Mouse (Mus musculus): Measurements from ENCODE around the gene Arhgef19. TPM values are rescaled to one million over a fixed set of nuclear protein-coding genes. Genes with fewer than 3 reads are reported as not detected.
A peak's percentile ranks its signal among the peaks of the same experiment; 100 is the strongest.

The Arhgef19 gene
- polyA plus RNA-seq, 1 experiment from 2014 or later = 1.2 TPM

- WGBS = 95% methylated on average over 5 of the region's 5 CpGs
- Histone ChIP-seq H3K4me3 (ENCODE audit: low read depth, low read length) (no peak overlapping the region), H3K9me3 (ENCODE audit: control insufficient read depth, low read length) (no peaks in the 10 kb centered on the region), H3K27ac (ENCODE audit: low read depth, low read length) (no peak overlapping the region), H3K9ac (ENCODE audit: low read length) (no peak overlapping the region), H3K27me3 (ENCODE audit: control insufficient read depth, insufficient read depth, low read length) (no peaks in the 10 kb centered on the region), H3K4me2 (ENCODE audit: low read depth) (no peak overlapping the region), H3K4me1 (ENCODE audit: control insufficient read depth, insufficient read depth, low read length) (no peaks in the 10 kb centered on the region), H3K36me3 (ENCODE audit: control insufficient read depth, insufficient read depth, low read length) (no peaks in the 10 kb centered on the region)
- ATAC-seq (ENCODE audit: insufficient read depth, low FRiP score, low TSS enrichment) = no peak
- no peak for DNase-seq (ENCODE audit: low spot score)
Observed at GRCm38 (mm10) chr4:141222752-141223151, 16.5 kb upstream of the Arhgef19 start.

GRCm38 (mm10) chr4:141228687-141229086, 10.6 kb upstream of the Arhgef19 start:
- Histone ChIP-seq H3K4me1 (ENCODE audit: control insufficient read depth, insufficient read depth, low read length) (no peaks in the 10 kb centered on the region), H3K4me3 (ENCODE audit: low read depth, low read length) (no peak overlapping the region), H3K27me3 (ENCODE audit: control insufficient read depth, insufficient read depth, low read length) (no peaks in the 10 kb centered on the region), H3K27ac (ENCODE audit: low read depth, low read length) (no peak overlapping the region), H3K9ac (ENCODE audit: low read length) (no peak overlapping the region), H3K4me2 (ENCODE audit: low read depth) (no peak overlapping the region), H3K36me3 (ENCODE audit: control insufficient read depth, insufficient read depth, low read length) (no peaks in the 10 kb centered on the region), H3K9me3 (ENCODE audit: control insufficient read depth, low read length) (no peaks in the 10 kb centered on the region)
- DNase-seq (ENCODE audit: low spot score) (no peak), ATAC-seq (ENCODE audit: insufficient read depth, low FRiP score, low TSS enrichment) (no peak)
- WGBS = 89% methylated on average over 7 of the region's 7 CpGs

GRCm38 (mm10) chr4:141233196-141233595, 6.1 kb upstream of the Arhgef19 start:
- Histone ChIP-seq H3K9ac (ENCODE audit: low read length) (no peak overlapping the region), H3K36me3 (ENCODE audit: control insufficient read depth, insufficient read depth, low read length) (no peaks in the 10 kb centered on the region), H3K27me3 (ENCODE audit: control insufficient read depth, insufficient read depth, low read length) (peaks cover 10% of the 10 kb centered on the region), H3K4me3 (ENCODE audit: low read depth, low read length) (no peak overlapping the region), H3K27ac (ENCODE audit: low read depth, low read length) (no peak overlapping the region), H3K9me3 (ENCODE audit: control insufficient read depth, low read length) (no peaks in the 10 kb centered on the region), H3K4me1 (ENCODE audit: control insufficient read depth, insufficient read depth, low read length) (no peaks in the 10 kb centered on the region), H3K4me2 (ENCODE audit: low read depth) (no peak overlapping the region)
- no peak for ATAC-seq (ENCODE audit: insufficient read depth, low FRiP score, low TSS enrichment)
- 92% methylated on average over 4 of the region's 4 CpGs for WGBS
- no peak for DNase-seq (ENCODE audit: low spot score)

GRCm38 (mm10) chr4:141235537-141236111, 3.7 kb upstream of the Arhgef19 start:
- no peak overlapping the region for H3K4me3 ChIP-seq (ENCODE audit: low read depth, low read length)
- no peaks in the 10 kb centered on the region for H3K36me3 ChIP-seq (ENCODE audit: control insufficient read depth, insufficient read depth, low read length)
- H3K27me3 ChIP-seq (ENCODE audit: control insufficient read depth, insufficient read depth, low read length) = peaks cover 32% of the 10 kb centered on the region
- DNase-seq (ENCODE audit: low spot score) (no peak), ATAC-seq (ENCODE audit: insufficient read depth, low FRiP score, low TSS enrichment) (no peak)
- peaks cover 4% of the 10 kb centered on the region; the same call in 1 of the 2 replicates for H3K4me1 ChIP-seq (ENCODE audit: control insufficient read depth, insufficient read depth, low read length)
- no peaks in the 10 kb centered on the region for H3K9me3 ChIP-seq (ENCODE audit: control insufficient read depth, low read length)
- no peak overlapping the region for H3K9ac ChIP-seq (ENCODE audit: low read length)
- H3K4me2 ChIP-seq (ENCODE audit: low read depth) = no peak overlapping the region
- no peak overlapping the region for H3K27ac ChIP-seq (ENCODE audit: low read depth, low read length)
- 61% methylated on average over 6 of the region's 6 CpGs for WGBS

GRCm38 (mm10) chr4:141236856-141237255, 2.4 kb upstream of the Arhgef19 start:
- ATAC-seq (ENCODE audit: insufficient read depth, low FRiP score, low TSS enrichment) = no peak
- H3K9ac ChIP-seq (ENCODE audit: low read length) = no peak overlapping the region
- no peak overlapping the region for H3K4me3 ChIP-seq (ENCODE audit: low read depth, low read length)
- 74% methylated on average over 3 of the region's 3 CpGs for WGBS
- H3K27ac ChIP-seq (ENCODE audit: low read depth, low read length) = no peak overlapping the region
- peaks cover 45% of the 10 kb centered on the region for H3K27me3 ChIP-seq (ENCODE audit: control insufficient read depth, insufficient read depth, low read length)
- H3K4me2 ChIP-seq (ENCODE audit: low read depth) = no peak overlapping the region
- H3K4me1 ChIP-seq (ENCODE audit: control insufficient read depth, insufficient read depth, low read length) = peaks cover 4% of the 10 kb centered on the region; the same call in 1 of the 2 replicates
- no peaks in the 10 kb centered on the region for H3K36me3 ChIP-seq (ENCODE audit: control insufficient read depth, insufficient read depth, low read length)
- no peaks in the 10 kb centered on the region for H3K9me3 ChIP-seq (ENCODE audit: control insufficient read depth, low read length)
- no peak for DNase-seq (ENCODE audit: low spot score)

- Histone ChIP-seq H3K36me3 (ENCODE audit: control insufficient read depth, insufficient read depth, low read length) (no peaks in the 10 kb centered on the region), H3K4me1 (ENCODE audit: control insufficient read depth, insufficient read depth, low read length) (peaks cover 4% of the 10 kb centered on the region; the same call in 1 of the 2 replicates), H3K9me3 (ENCODE audit: control insufficient read depth, low read length) (no peaks in the 10 kb centered on the region), H3K27ac (ENCODE audit: low read depth, low read length) (no peak overlapping the region), H3K4me2 (ENCODE audit: low read depth) (peak overlapping the region; percentile 41), H3K4me3 (ENCODE audit: low read depth, low read length) (peak overlapping the region; percentile 18), H3K9ac (ENCODE audit: low read length) (peak overlapping the region; percentile 3; the same call in 1 of the 2 replicates), H3K27me3 (ENCODE audit: control insufficient read depth, insufficient read depth, low read length) (peaks cover 61% of the 10 kb centered on the region)
- WGBS = 6% methylated on average over 20 of the region's 20 CpGs
- DNase-seq (ENCODE audit: low spot score) = no peak
- no peak; the same call in 1 of the 2 replicates for ATAC-seq (ENCODE audit: insufficient read depth, low FRiP score, low TSS enrichment)
Observed at GRCm38 (mm10) chr4:141238492-141239387, 559 bp upstream of the Arhgef19 start.

- peaks cover 11% of the 10 kb centered on the region for H3K4me1 ChIP-seq (ENCODE audit: control insufficient read depth, insufficient read depth, low read length)
- peaks cover 76% of the 10 kb centered on the region for H3K27me3 ChIP-seq (ENCODE audit: control insufficient read depth, insufficient read depth, low read length)
- no peak overlapping the region for H3K9ac ChIP-seq (ENCODE audit: low read length)
- ATAC-seq (ENCODE audit: insufficient read depth, low FRiP score, low TSS enrichment) (no peak), DNase-seq (ENCODE audit: low spot score) (no peak)
- H3K27ac ChIP-seq (ENCODE audit: low read depth, low read length) = no peak overlapping the region
- WGBS = 1% methylated on average over 14 of the region's 14 CpGs
- no peaks in the 10 kb centered on the region for H3K9me3 ChIP-seq (ENCODE audit: control insufficient read depth, low read length)
- no peaks in the 10 kb centered on the region for H3K36me3 ChIP-seq (ENCODE audit: control insufficient read depth, insufficient read depth, low read length)
- no peak overlapping the region for H3K4me3 ChIP-seq (ENCODE audit: low read depth, low read length)
- no peak overlapping the region for H3K4me2 ChIP-seq (ENCODE audit: low read depth)
Observed at GRCm38 (mm10) chr4:141240617-141241016, 1.3 kb downstream of the Arhgef19 start.

- Histone ChIP-seq H3K36me3 (ENCODE audit: control insufficient read depth, insufficient read depth, low read length) (no peaks in the 10 kb centered on the region), H3K9me3 (ENCODE audit: control insufficient read depth, low read length) (no peaks in the 10 kb centered on the region), H3K27me3 (ENCODE audit: control insufficient read depth, insufficient read depth, low read length) (peaks cover 87% of the 10 kb centered on the region), H3K4me1 (ENCODE audit: control insufficient read depth, insufficient read depth, low read length) (peaks cover 14% of the 10 kb centered on the region), H3K27ac (ENCODE audit: low read depth, low read length) (no peak overlapping the region), H3K9ac (ENCODE audit: low read length) (no peak overlapping the region), H3K4me3 (ENCODE audit: low read depth, low read length) (no peak overlapping the region), H3K4me2 (ENCODE audit: low read depth) (no peak overlapping the region)
- DNase-seq (ENCODE audit: low spot score) (no peak), ATAC-seq (ENCODE audit: insufficient read depth, low FRiP score, low TSS enrichment) (no peak)
- 28% methylated on average over 15 of the region's 15 CpGs for WGBS
Observed at GRCm38 (mm10) chr4:141241861-141242260, 2.6 kb downstream of the Arhgef19 start.
